Mouse (Mus musculus) spleen, adult 2 months (tissue): Measurements from ENCODE around the gene Tmem92.

ENCODE experiments used
- CTCF ChIP-seq: fragments of 200-500 bp; IDR thresholded peaks from 2 replicates; pipeline ENCODE4 v1.5.1; 2011; ENCODE audit warnings: mild to moderate bottlenecking, inconsistent platforms; ENCODE audit not compliant: insufficient read depth, insufficient read length, insufficient replicate concordance; ENCODE audit errors: extremely low read depth
- POLR2A ChIP-seq: fragments of 200-500 bp; IDR thresholded peaks from 2 replicates; pipeline ENCODE4 v1.6.1; 2011; ENCODE audit warnings: low read depth, low read length, inconsistent platforms

GRCm38 (mm10) chr11:94762775-94763174, 19.7 kb downstream of the Tmem92 start:
- no peak for TF ChIP-seq POLR2A
- no peak for TF ChIP-seq CTCF
